Mouse (Mus musculus) G1E (cell line): ENCODE data around the gene Ubr2.

Experiments
- CTCF ChIP-seq: IDR thresholded peaks from 2 replicates; pipeline ENCODE4 v1.5.1; 2012; ENCODE audit warnings: low read depth, low read length, inconsistent platforms, mixed read lengths
- GATA1 ChIP-seq: IDR thresholded peaks from 2 replicates; pipeline ENCODE4 v1.6.1; 2012; ENCODE audit warnings: borderline replicate concordance, low read length, inconsistent platforms, mixed read lengths
- GATA2 ChIP-seq: IDR thresholded peaks from 2 replicates; pipeline ENCODE4 v1.6.1; 2012; ENCODE audit warnings: low read depth, low read length, inconsistent platforms, borderline replicate concordance
- POLR2AphosphoS5 ChIP-seq: IDR thresholded peaks from 2 replicates; pipeline ENCODE4 v1.6.1; 2012; ENCODE audit warnings: low read depth, low read length, inconsistent platforms; ENCODE audit not compliant: insufficient replicate concordance
- TAL1 ChIP-seq: conservative IDR thresholded peaks from 2 replicates; pipeline ENCODE4 v1.6.1; 2012; ENCODE audit warnings: low read depth, low read length, inconsistent platforms, mixed read lengths

DNA sequence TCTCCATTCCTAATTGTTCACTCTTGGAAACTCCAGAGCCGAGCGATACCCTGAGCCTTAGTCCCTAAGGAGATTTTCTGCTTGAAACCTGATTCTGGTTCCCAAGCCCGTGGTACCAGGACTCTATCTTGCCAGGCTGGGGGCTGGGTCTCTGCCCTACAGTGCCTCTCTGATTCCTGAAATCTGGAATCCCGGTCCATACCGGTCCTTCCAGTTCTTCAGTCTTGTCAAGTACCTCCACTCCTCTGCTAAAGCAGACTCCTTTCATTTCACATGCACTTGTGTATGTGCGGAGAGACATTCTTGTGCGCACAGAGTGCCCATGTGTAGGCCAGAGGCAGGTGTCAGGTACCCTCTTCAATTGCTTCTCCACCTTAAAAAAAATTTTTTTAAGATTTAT, 44.8 kb upstream of the Ubr2 start:
- TF ChIP-seq CTCF (no peak), GATA1 (no peak), POLR2AphosphoS5 (no peak), GATA2 (no peak), TAL1 (no peak)
